Mouse (Mus musculus): ENCODE measurements at regions not wholly inside any gene's neighbourhood (a gene's known extent, or its start where the extent isn't known, plus 50 kb on each side); places are given as distances from the start of the nearest gene placed in this dataset.

- no peak for DNase-seq (ENCODE audit: low read depth, low spot score)
- Histone ChIP-seq H3K4me3 (ENCODE audit: insufficient read depth in 1 of 2, low read depth in 1 of 2, low read length in 2 of 2, poor library complexity in 1 of 2, severe bottlenecking in 1 of 2) (no peak overlapping the region), H3K36me3 (ENCODE audit: control insufficient read depth, insufficient read depth, low read length, poor library complexity, severe bottlenecking) (no peaks in the 10 kb centered on the region), H3K27ac (ENCODE audit: insufficient read depth, low read depth, low read length, poor library complexity, severe bottlenecking) (no peak overlapping the region), H3K9me3 (ENCODE audit: control insufficient read depth, insufficient read depth, low read depth, low read length) (no peaks in the 10 kb centered on the region), H3K9ac (ENCODE audit: insufficient read depth, low read depth, low read length, poor library complexity, severe bottlenecking) (no peak overlapping the region), H3K4me1 (ENCODE audit: control insufficient read depth in 2 of 2, insufficient read depth in 2 of 2, low read length in 2 of 2, poor library complexity in 1 of 2) (no peaks in the 10 kb centered on the region)
- TF ChIP-seq CHD2 (IDR thresholded peaks at IDR 0.05; ENCODE audit: low read depth, low read length) (no peak), MAFK (IDR thresholded peaks at IDR 0.05; ENCODE audit: insufficient read depth, low read depth, low read length) (no peak), ZC3H11A (IDR thresholded peaks at IDR 0.05; ENCODE audit: borderline replicate concordance, low read depth, low read length) (no peak), ZNF384 (IDR thresholded peaks at IDR 0.05; ENCODE audit: low read depth, low read length) (no peak), HCFC1 (IDR thresholded peaks at IDR 0.05; ENCODE audit: borderline replicate concordance, insufficient read depth, low read length) (no peak)
- in situ Hi-C loops (cut with MboI; ENCODE audit: low sequenced_read_pairs in 2 of 2, unreplicated experiment in 2 of 2): no loop called here
Observed at GRCm38 (mm10) chr6:100049036-100049435, 238.2 kb downstream of the Rybp start.

- in situ Hi-C loops (cut with MboI; ENCODE audit: low sequenced_read_pairs in 2 of 2, unreplicated experiment in 2 of 2): no loop called here
- Histone ChIP-seq H3K36me3 (ENCODE audit: control insufficient read depth, insufficient read depth, low read length, poor library complexity, severe bottlenecking) (no peaks in the 10 kb centered on the region), H3K27ac (ENCODE audit: insufficient read depth, low read depth, low read length, poor library complexity, severe bottlenecking) (no peak overlapping the region), H3K4me3 (ENCODE audit: insufficient read depth in 1 of 2, low read depth in 1 of 2, low read length in 2 of 2, poor library complexity in 1 of 2, severe bottlenecking in 1 of 2) (no peak overlapping the region), H3K9me3 (ENCODE audit: control insufficient read depth, insufficient read depth, low read depth, low read length) (no peaks in the 10 kb centered on the region), H3K4me1 (ENCODE audit: control insufficient read depth in 2 of 2, insufficient read depth in 2 of 2, low read length in 2 of 2, poor library complexity in 1 of 2) (no peaks in the 10 kb centered on the region), H3K9ac (ENCODE audit: insufficient read depth, low read depth, low read length, poor library complexity, severe bottlenecking) (no peak overlapping the region)
- DNase-seq (ENCODE audit: low read depth, low spot score): no peak
- no peak for TF ChIP-seq CHD2 (IDR thresholded peaks at IDR 0.05; ENCODE audit: low read depth, low read length)
- no peak for TF ChIP-seq MAFK (IDR thresholded peaks at IDR 0.05; ENCODE audit: insufficient read depth, low read depth, low read length)
- no peak for TF ChIP-seq ZC3H11A (IDR thresholded peaks at IDR 0.05; ENCODE audit: borderline replicate concordance, low read depth, low read length)
- no peak for TF ChIP-seq ZNF384 (IDR thresholded peaks at IDR 0.05; ENCODE audit: low read depth, low read length)
- TF ChIP-seq HCFC1 (IDR thresholded peaks at IDR 0.05; ENCODE audit: borderline replicate concordance, insufficient read depth, low read length): no peak
Observed at GRCm38 (mm10) chr6:100046186-100046990, 240.9 kb downstream of the Rybp start.

GRCm38 (mm10) chr6:100045109-100045508 lies 242.2 kb downstream of the Rybp start:
- H3K27ac ChIP-seq (ENCODE audit: insufficient read depth, low read depth, low read length, poor library complexity, severe bottlenecking): no peak overlapping the region
- DNase-seq (ENCODE audit: low read depth, low spot score): no peak
- H3K4me1 ChIP-seq (ENCODE audit: control insufficient read depth in 2 of 2, insufficient read depth in 2 of 2, low read length in 2 of 2, poor library complexity in 1 of 2): no peaks in the 10 kb centered on the region
- H3K9me3 ChIP-seq (ENCODE audit: control insufficient read depth, insufficient read depth, low read depth, low read length): no peaks in the 10 kb centered on the region
- in situ Hi-C loops (cut with MboI; ENCODE audit: low sequenced_read_pairs in 2 of 2, unreplicated experiment in 2 of 2): no loop called here
- no peak overlapping the region for H3K9ac ChIP-seq (ENCODE audit: insufficient read depth, low read depth, low read length, poor library complexity, severe bottlenecking)
- no peaks in the 10 kb centered on the region for H3K36me3 ChIP-seq (ENCODE audit: control insufficient read depth, insufficient read depth, low read length, poor library complexity, severe bottlenecking)
- H3K4me3 ChIP-seq (ENCODE audit: insufficient read depth in 1 of 2, low read depth in 1 of 2, low read length in 2 of 2, poor library complexity in 1 of 2, severe bottlenecking in 1 of 2): no peak overlapping the region
- TF ChIP-seq ZC3H11A (IDR thresholded peaks at IDR 0.05; ENCODE audit: borderline replicate concordance, low read depth, low read length) (no peak), HCFC1 (IDR thresholded peaks at IDR 0.05; ENCODE audit: borderline replicate concordance, insufficient read depth, low read length) (no peak), MAFK (IDR thresholded peaks at IDR 0.05; ENCODE audit: insufficient read depth, low read depth, low read length) (no peak), CHD2 (IDR thresholded peaks at IDR 0.05; ENCODE audit: low read depth, low read length) (no peak), ZNF384 (IDR thresholded peaks at IDR 0.05; ENCODE audit: low read depth, low read length) (no peak)

GRCm38 (mm10) chr6:100041161-100041560 lies 246.1 kb downstream of the Rybp start:
- Histone ChIP-seq H3K9me3 (ENCODE audit: control insufficient read depth, insufficient read depth, low read depth, low read length) (no peaks in the 10 kb centered on the region), H3K9ac (ENCODE audit: insufficient read depth, low read depth, low read length, poor library complexity, severe bottlenecking) (no peak overlapping the region), H3K36me3 (ENCODE audit: control insufficient read depth, insufficient read depth, low read length, poor library complexity, severe bottlenecking) (no peaks in the 10 kb centered on the region), H3K27ac (ENCODE audit: insufficient read depth, low read depth, low read length, poor library complexity, severe bottlenecking) (no peak overlapping the region), H3K4me1 (ENCODE audit: control insufficient read depth in 2 of 2, insufficient read depth in 2 of 2, low read length in 2 of 2, poor library complexity in 1 of 2) (no peaks in the 10 kb centered on the region), H3K4me3 (ENCODE audit: insufficient read depth in 1 of 2, low read depth in 1 of 2, low read length in 2 of 2, poor library complexity in 1 of 2, severe bottlenecking in 1 of 2) (no peak overlapping the region)
- DNase-seq (ENCODE audit: low read depth, low spot score): peak; percentile 46
- TF ChIP-seq ZNF384 (IDR thresholded peaks at IDR 0.05; ENCODE audit: low read depth, low read length): no peak
- TF ChIP-seq CHD2 (IDR thresholded peaks at IDR 0.05; ENCODE audit: low read depth, low read length): no peak
- in situ Hi-C loops (cut with MboI; ENCODE audit: low sequenced_read_pairs in 2 of 2, unreplicated experiment in 2 of 2): no loop called here
